Mouse (Mus musculus) subcutaneous adipose tissue, adult 2 months (tissue): ENCODE data around the gene Tktl2. TPM values are rescaled to one million over a fixed set of nuclear protein-coding genes. Genes with fewer than 3 reads are reported as not detected.

Experiments
- polyA plus RNA-seq: library from polyadenylated mRNA; depleted of rRNA; stranded (reverse); fragments of >200 nt; gene quantifications from 2 replicates; pipeline ENCODE4 v1.2.3, GENCODE M21; 2012; ENCODE audit warnings: low replicate concordance; rRNA removed

Gene Tktl2
- polyA plus RNA-seq, result not detected in 2 replicates

DNA sequence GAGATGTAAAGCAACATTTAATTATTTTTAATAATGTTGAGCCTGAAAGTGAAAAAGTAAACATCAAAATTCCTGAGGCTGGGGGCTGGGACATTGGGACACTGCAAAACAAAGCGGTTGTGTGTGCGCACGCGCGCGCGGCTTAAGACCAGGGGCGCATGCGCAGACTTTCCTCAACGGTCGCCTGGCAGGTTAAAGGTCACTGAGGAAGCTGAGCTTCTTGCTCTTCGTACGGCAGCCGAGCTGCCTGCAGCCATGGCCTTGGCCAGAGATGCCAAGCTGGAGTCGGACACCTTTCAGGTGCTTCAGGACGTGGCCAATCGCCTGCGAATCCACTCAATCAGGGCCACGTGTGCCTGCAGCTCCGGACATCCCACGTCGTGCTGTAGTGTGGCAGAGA lies at the start of gene Tktl2:
Gene Tktl2, plus strand, starts transcription at position 220 of the 400 bp plus-strand sequence.

DNA sequence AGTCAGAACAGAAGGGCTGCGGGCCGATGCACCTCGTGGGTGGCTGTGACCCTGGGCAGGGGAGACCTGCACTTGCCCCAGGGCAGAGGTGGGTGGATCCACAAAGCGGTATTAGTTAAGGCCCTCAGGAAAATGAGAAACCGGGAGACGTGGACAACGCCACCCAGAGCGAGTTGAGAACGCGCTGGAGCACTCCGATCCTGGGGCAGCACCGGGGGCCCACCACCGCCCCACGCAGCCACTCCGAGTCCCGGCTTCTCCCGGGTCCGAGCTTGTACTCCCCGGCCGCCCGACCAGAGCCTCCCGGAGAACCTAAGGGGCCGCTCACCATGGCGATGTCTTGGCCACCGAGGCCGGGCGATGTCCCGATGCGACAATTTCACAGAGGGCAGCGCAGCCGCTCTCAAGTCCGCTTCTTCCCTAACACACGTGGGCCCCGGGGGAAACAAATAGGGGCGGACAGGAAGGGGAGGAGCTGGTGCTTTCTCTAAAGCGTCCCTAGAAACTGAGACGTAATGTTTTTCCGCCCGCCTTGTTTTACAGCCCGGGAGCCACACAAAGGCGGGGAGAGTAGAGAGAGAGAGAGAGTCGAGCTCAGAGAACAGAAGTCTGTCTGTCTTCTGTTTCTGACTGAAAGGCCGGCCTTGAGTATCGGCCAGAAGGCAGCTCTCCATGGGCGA lies 25.3 kb upstream of the Tktl2 start, which contains the start of gene Tma16:
Gene Tma16, minus strand, starts transcription at position 447 of the 680 bp plus-strand sequence.

Other genes with a start within 250 kb of the Tktl2 start
- gene Tma16, start 25.2 kb upstream of the Tktl2 start, polyA plus RNA-seq, result 1.8 and 4.1 TPM in 2 replicates
- gene Npy5r, start 176.4 kb downstream of the Tktl2 start, polyA plus RNA-seq, result not detected in 2 replicates
- 3.6 and 6.2 TPM in 2 replicates for gene Npy1r, start 185.4 kb downstream of the Tktl2 start, polyA plus RNA-seq